Mouse (Mus musculus): Measurements from ENCODE around the gene Vti1a.

Gene Vti1a

GRCm38 (mm10) chr19:55456325-55457091 is 140.4 kb downstream of the Vti1a start:
- Histone ChIP-seq H3K4me1 (replicated peaks; ENCODE audit: low read depth, low read length) (no peaks in the 10 kb centered on the region), H3K9me3 (ENCODE audit: low read length) (no peaks in the 10 kb centered on the region), H3K4me3 (replicated peaks; ENCODE audit: low read length) (no peak overlapping the region), H3K36me3 (ENCODE audit: insufficient read depth, low read length) (no peaks in the 10 kb centered on the region), H3K27me3 (ENCODE audit: insufficient read depth, low read length) (no peaks in the 10 kb centered on the region)
- TF ChIP-seq CTCF (conservative IDR thresholded peaks at IDR 0.05; ENCODE audit: low read length) = no peak
- TF ChIP-seq NANOG (IDR thresholded peaks at IDR 0.05; ENCODE audit: borderline replicate concordance, low read length) = no peak
- TF ChIP-seq POU5F1 (IDR thresholded peaks at IDR 0.05; ENCODE audit: borderline replicate concordance, low read length) = no peak

- H3K4me1 ChIP-seq (replicated peaks; ENCODE audit: low read depth, low read length) = peaks cover 17% of the 10 kb centered on the region
- H3K36me3 ChIP-seq (ENCODE audit: insufficient read depth, low read length) = no peaks in the 10 kb centered on the region
- no peak for TF ChIP-seq NANOG (IDR thresholded peaks at IDR 0.05; ENCODE audit: borderline replicate concordance, low read length)
- no peak for TF ChIP-seq POU5F1 (IDR thresholded peaks at IDR 0.05; ENCODE audit: borderline replicate concordance, low read length)
- no peak for TF ChIP-seq CTCF (conservative IDR thresholded peaks at IDR 0.05; ENCODE audit: low read length)
- no peaks in the 10 kb centered on the region for H3K9me3 ChIP-seq (ENCODE audit: low read length)
- H3K27me3 ChIP-seq (ENCODE audit: insufficient read depth, low read length) = no peaks in the 10 kb centered on the region
- H3K4me3 ChIP-seq (replicated peaks; ENCODE audit: low read length) = no peak overlapping the region
Observed at GRCm38 (mm10) chr19:55461963-55462362, 145.9 kb downstream of the Vti1a start.

- Histone ChIP-seq H3K36me3 (ENCODE audit: insufficient read depth, low read length) (no peaks in the 10 kb centered on the region), H3K4me3 (replicated peaks; ENCODE audit: low read length) (no peak overlapping the region), H3K27me3 (ENCODE audit: insufficient read depth, low read length) (no peaks in the 10 kb centered on the region), H3K9me3 (ENCODE audit: low read length) (no peaks in the 10 kb centered on the region), H3K4me1 (replicated peaks; ENCODE audit: low read depth, low read length) (peaks cover 17% of the 10 kb centered on the region)
- no peak for TF ChIP-seq CTCF (conservative IDR thresholded peaks at IDR 0.05; ENCODE audit: low read length)
- no peak for TF ChIP-seq POU5F1 (IDR thresholded peaks at IDR 0.05; ENCODE audit: borderline replicate concordance, low read length)
- no peak for TF ChIP-seq NANOG (IDR thresholded peaks at IDR 0.05; ENCODE audit: borderline replicate concordance, low read length)
Observed at GRCm38 (mm10) chr19:55463670-55464069, 147.6 kb downstream of the Vti1a start.

- no peaks in the 10 kb centered on the region for H3K36me3 ChIP-seq (ENCODE audit: insufficient read depth, low read length)
- no peak for TF ChIP-seq POU5F1 (IDR thresholded peaks at IDR 0.05; ENCODE audit: borderline replicate concordance, low read length)
- TF ChIP-seq NANOG (IDR thresholded peaks at IDR 0.05; ENCODE audit: borderline replicate concordance, low read length) = no peak
- TF ChIP-seq CTCF (conservative IDR thresholded peaks at IDR 0.05; ENCODE audit: low read length) = no peak
- H3K9me3 ChIP-seq (ENCODE audit: low read length) = no peaks in the 10 kb centered on the region
- no peaks in the 10 kb centered on the region for H3K27me3 ChIP-seq (ENCODE audit: insufficient read depth, low read length)
- no peaks in the 10 kb centered on the region for H3K4me1 ChIP-seq (replicated peaks; ENCODE audit: low read depth, low read length)
- H3K4me3 ChIP-seq (replicated peaks; ENCODE audit: low read length) = no peak overlapping the region
Observed at GRCm38 (mm10) chr19:55469301-55470051, 153.4 kb downstream of the Vti1a start.

- Histone ChIP-seq H3K9me3 (ENCODE audit: low read length) (no peaks in the 10 kb centered on the region), H3K27me3 (ENCODE audit: insufficient read depth, low read length) (no peaks in the 10 kb centered on the region), H3K4me3 (replicated peaks; ENCODE audit: low read length) (no peak overlapping the region), H3K36me3 (ENCODE audit: insufficient read depth, low read length) (no peaks in the 10 kb centered on the region), H3K4me1 (replicated peaks; ENCODE audit: low read depth, low read length) (no peaks in the 10 kb centered on the region)
- no peak for TF ChIP-seq NANOG (IDR thresholded peaks at IDR 0.05; ENCODE audit: borderline replicate concordance, low read length)
- no peak for TF ChIP-seq CTCF (conservative IDR thresholded peaks at IDR 0.05; ENCODE audit: low read length)
- TF ChIP-seq POU5F1 (IDR thresholded peaks at IDR 0.05; ENCODE audit: borderline replicate concordance, low read length) = no peak
Observed at GRCm38 (mm10) chr19:55472582-55472981, 156.5 kb downstream of the Vti1a start.

- H3K4me1 ChIP-seq (replicated peaks; ENCODE audit: low read depth, low read length) = no peaks in the 10 kb centered on the region
- no peak overlapping the region for H3K4me3 ChIP-seq (replicated peaks; ENCODE audit: low read length)
- TF ChIP-seq CTCF (conservative IDR thresholded peaks at IDR 0.05; ENCODE audit: low read length) (no peak), POU5F1 (IDR thresholded peaks at IDR 0.05; ENCODE audit: borderline replicate concordance, low read length) (no peak), NANOG (IDR thresholded peaks at IDR 0.05; ENCODE audit: borderline replicate concordance, low read length) (no peak)
- H3K36me3 ChIP-seq (ENCODE audit: insufficient read depth, low read length) = no peaks in the 10 kb centered on the region
- no peaks in the 10 kb centered on the region for H3K27me3 ChIP-seq (ENCODE audit: insufficient read depth, low read length)
- no peaks in the 10 kb centered on the region for H3K9me3 ChIP-seq (ENCODE audit: low read length)
Observed at GRCm38 (mm10) chr19:55474225-55474624, 158.1 kb downstream of the Vti1a start.

- Histone ChIP-seq H3K27me3 (ENCODE audit: insufficient read depth, low read length) (no peaks in the 10 kb centered on the region), H3K36me3 (ENCODE audit: insufficient read depth, low read length) (no peaks in the 10 kb centered on the region), H3K4me1 (replicated peaks; ENCODE audit: low read depth, low read length) (peaks cover 4% of the 10 kb centered on the region; the same call in 1 of the 2 replicates), H3K4me3 (replicated peaks; ENCODE audit: low read length) (no peak overlapping the region), H3K9me3 (ENCODE audit: low read length) (no peaks in the 10 kb centered on the region)
- TF ChIP-seq NANOG (IDR thresholded peaks at IDR 0.05; ENCODE audit: borderline replicate concordance, low read length) (no peak), POU5F1 (IDR thresholded peaks at IDR 0.05; ENCODE audit: borderline replicate concordance, low read length) (no peak), CTCF (conservative IDR thresholded peaks at IDR 0.05; ENCODE audit: low read length) (no peak)
Observed at GRCm38 (mm10) chr19:55480526-55480925, 164.4 kb downstream of the Vti1a start.

GRCm38 (mm10) chr19:55481308-55481707 is 165.2 kb downstream of the Vti1a start:
- Histone ChIP-seq H3K9me3 (ENCODE audit: low read length) (no peaks in the 10 kb centered on the region), H3K4me3 (replicated peaks; ENCODE audit: low read length) (no peak overlapping the region), H3K4me1 (replicated peaks; ENCODE audit: low read depth, low read length) (peaks cover 10% of the 10 kb centered on the region), H3K27me3 (ENCODE audit: insufficient read depth, low read length) (no peaks in the 10 kb centered on the region; the same call in 1 of the 2 replicates), H3K36me3 (ENCODE audit: insufficient read depth, low read length) (no peaks in the 10 kb centered on the region)
- TF ChIP-seq CTCF (conservative IDR thresholded peaks at IDR 0.05; ENCODE audit: low read length) = no peak
- TF ChIP-seq NANOG (IDR thresholded peaks at IDR 0.05; ENCODE audit: borderline replicate concordance, low read length) = no peak
- TF ChIP-seq POU5F1 (IDR thresholded peaks at IDR 0.05; ENCODE audit: borderline replicate concordance, low read length) = no peak
